Mouse (Mus musculus): Measurements from ENCODE around the gene Rab3b. TPM values are rescaled to one million over a fixed set of nuclear protein-coding genes. Genes with fewer than 3 reads are reported as not detected.
A peak's percentile ranks its signal among the peaks of the same experiment; 100 is the strongest.

Rab3b gene
- polyA plus RNA-seq (2012; rRNA removed) (0.98 and 1.3 TPM in 2 replicates), polyA plus RNA-seq (2014; fragmentation: Nextera tagmentation; extraction: Ambion mirVana) (1.2 and 2.2 TPM in 2 replicates)

GRCm38 (mm10) chr4:108878963-108879822 is at the start of gene Rab3b:
Rab3b (plus strand) TSS chr4:108879063.
- peak within 1 kb of the TSS; percentile 22 to 49 for H3K4me3 ChIP-seq (ENCODE audit: insufficient read depth in 1 of 2, low read depth in 2 of 2, low read length in 2 of 2)
- no peak for TF ChIP-seq CTCF (IDR thresholded peaks at IDR 0.05; ENCODE audit: low read depth)
- no peak for TF ChIP-seq EP300 (IDR thresholded peaks at IDR 0.05; ENCODE audit: low read depth)
- peaks cover 7% of the 10 kb centered on the region for H3K27me3 ChIP-seq (ENCODE audit: control insufficient read depth, insufficient read depth, low read length)
- WGBS (ENCODE audit: insufficient replicate concordance): 1% methylated on average over 46 of the region's 46 CpGs
- H3K9ac ChIP-seq (replicated peaks): peak within 1 kb of the TSS; percentile 31; the same call in 1 of the 2 replicates
- H3K9me3 ChIP-seq (ENCODE audit: control insufficient read depth, low read length): no peaks in the 10 kb centered on the region
- no peaks in the 10 kb centered on the region; a peak in 1 of 4 replicates for H3K4me1 ChIP-seq (replicated peaks; ENCODE audit: control insufficient read depth in 2 of 2, insufficient read depth in 2 of 2, low read length in 1 of 2)
- H3K36me3 ChIP-seq (replicated peaks; ENCODE audit: control insufficient read depth, insufficient read depth, low read depth): no peaks in the 10 kb centered on the region
- no peak within 1 kb of the TSS for H3K27ac ChIP-seq
- peak within 1 kb of the TSS; percentile 85 for H3K4me2 ChIP-seq (ENCODE audit: low read depth)
- peak; percentile 95 for ATAC-seq (ENCODE audit: insufficient read depth)
- DNase-seq (ENCODE audit: low read depth in 3 of 3, low spot score in 3 of 3): peak; percentile 36 to 68 (median 42)

GRCm38 (mm10) chr4:108830698-108831097 is 48.2 kb upstream of the Rab3b start:
- Histone ChIP-seq H3K4me1 (replicated peaks; ENCODE audit: control insufficient read depth in 2 of 2, insufficient read depth in 2 of 2, low read length in 1 of 2) (peaks cover 7 to 14% of the 10 kb centered on the region in 2 experiments), H3K9me3 (ENCODE audit: control insufficient read depth, low read length) (no peaks in the 10 kb centered on the region), H3K9ac (replicated peaks) (no peak overlapping the region), H3K27ac (no peak overlapping the region), H3K27me3 (ENCODE audit: control insufficient read depth, insufficient read depth, low read length) (no peaks in the 10 kb centered on the region), H3K4me2 (ENCODE audit: low read depth) (no peak overlapping the region), H3K36me3 (replicated peaks; ENCODE audit: control insufficient read depth, insufficient read depth, low read depth) (peaks cover 12% of the 10 kb centered on the region), H3K4me3 (ENCODE audit: insufficient read depth in 1 of 2, low read depth in 2 of 2, low read length in 2 of 2) (no peak overlapping the region)
- 77% methylated on average over 1 of the region's 1 CpGs for WGBS (ENCODE audit: insufficient replicate concordance)
- ATAC-seq (ENCODE audit: insufficient read depth) (no peak), DNase-seq (ENCODE audit: low read depth in 3 of 3, low spot score in 3 of 3) (no peak)
- TF ChIP-seq EP300 (IDR thresholded peaks at IDR 0.05; ENCODE audit: low read depth): no peak
- no peak for TF ChIP-seq CTCF (IDR thresholded peaks at IDR 0.05; ENCODE audit: low read depth)

DNA sequence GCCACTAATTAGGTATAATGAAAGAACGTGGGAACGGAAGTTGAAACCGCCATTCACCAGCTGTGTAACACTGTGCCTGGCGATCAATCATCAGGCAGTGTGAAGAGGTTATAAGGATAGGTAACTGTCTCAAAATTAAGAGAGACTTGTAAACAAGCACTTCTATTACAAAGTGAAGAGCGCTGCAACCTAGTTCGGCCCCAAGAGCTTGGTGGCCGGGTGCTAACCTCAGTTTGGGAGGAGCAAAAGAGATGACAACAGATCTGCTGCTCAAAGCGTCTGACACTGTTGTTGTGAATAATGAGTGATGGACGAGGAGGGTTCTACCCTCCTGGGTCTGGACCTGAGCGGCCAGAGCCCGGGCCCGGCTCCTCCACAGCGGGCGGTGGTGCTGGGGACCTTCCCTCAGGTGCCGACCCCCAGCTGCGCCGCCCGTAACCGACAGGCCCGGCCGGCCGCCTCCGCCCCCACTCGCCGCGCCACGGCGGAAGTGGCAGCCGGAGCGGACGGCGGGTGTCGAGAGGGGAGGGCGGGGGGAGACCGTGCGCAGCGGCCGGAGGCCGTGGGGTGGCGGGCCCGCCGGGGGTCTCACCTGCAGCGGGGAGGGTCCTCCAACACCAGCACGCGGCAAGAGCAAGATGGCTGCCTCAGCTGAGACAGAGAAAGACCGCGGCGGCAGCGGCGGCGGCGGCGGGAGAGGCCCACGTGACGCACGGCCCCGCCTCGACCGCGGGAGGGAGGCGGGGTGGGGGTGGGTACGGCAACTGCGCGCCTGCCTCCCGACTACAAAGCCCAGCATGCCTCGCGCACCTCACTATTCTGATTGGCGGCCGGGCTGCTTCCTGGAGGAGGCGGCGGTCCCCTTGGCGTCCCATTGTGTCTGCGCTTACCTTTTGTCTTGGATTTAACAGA is 45.7 kb upstream of the Rab3b start, which contains the start of gene Btf3l4:
TSS of gene Btf3l4 (minus strand) at position 699 of the 912 bp plus-strand sequence.
- Histone ChIP-seq H3K36me3 (replicated peaks; ENCODE audit: control insufficient read depth, insufficient read depth, low read depth) (peaks cover 4% of the 10 kb centered on the region; the same call in 1 of the 2 replicates), H3K9ac (replicated peaks) (peak within 1 kb of the TSS; percentile 90), H3K4me2 (ENCODE audit: low read depth) (peak within 1 kb of the TSS; percentile 94), H3K9me3 (ENCODE audit: control insufficient read depth, low read length) (no peaks in the 10 kb centered on the region), H3K27me3 (ENCODE audit: control insufficient read depth, insufficient read depth, low read length) (no peaks in the 10 kb centered on the region), H3K4me1 (replicated peaks; ENCODE audit: control insufficient read depth in 2 of 2, insufficient read depth in 2 of 2, low read length in 1 of 2) (peaks cover 7 to 15% of the 10 kb centered on the region in 2 experiments), H3K4me3 (ENCODE audit: insufficient read depth in 1 of 2, low read depth in 2 of 2, low read length in 2 of 2) (peak within 1 kb of the TSS; percentile 98 to 99), H3K27ac (peak within 1 kb of the TSS; percentile 89)
- 0% methylated on average over 67 of the region's 73 CpGs for WGBS (ENCODE audit: insufficient replicate concordance)
- ATAC-seq (ENCODE audit: insufficient read depth) (peak; percentile 94), DNase-seq (ENCODE audit: low read depth in 3 of 3, low spot score in 3 of 3) (peak; percentile 86 to 88 (median 88))
- no peak for TF ChIP-seq CTCF (IDR thresholded peaks at IDR 0.05; ENCODE audit: low read depth)
- TF ChIP-seq EP300 (IDR thresholded peaks at IDR 0.05; ENCODE audit: low read depth): no peak

DNA sequence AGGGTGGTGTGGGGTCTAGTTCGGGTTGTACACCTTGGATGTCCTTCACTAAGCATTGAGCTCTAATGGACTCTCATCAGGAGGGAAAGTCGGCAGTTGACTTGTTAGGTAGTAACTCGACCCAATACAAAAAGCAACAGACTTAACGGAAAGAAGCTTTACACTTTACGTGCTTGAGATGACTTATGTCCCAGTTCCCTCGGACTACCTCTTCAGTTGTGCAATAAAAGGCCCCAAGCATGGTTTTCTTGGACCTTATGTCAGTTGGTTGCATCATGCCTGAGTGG is 45.1 kb upstream of the Rab3b start:
- peak overlapping the region; percentile 89 for H3K27ac ChIP-seq
- peaks cover 4% of the 10 kb centered on the region; the same call in 1 of the 2 replicates for H3K36me3 ChIP-seq (replicated peaks; ENCODE audit: control insufficient read depth, insufficient read depth, low read depth)
- peak overlapping the region; percentile 94 for H3K4me2 ChIP-seq (ENCODE audit: low read depth)
- TF ChIP-seq EP300 (IDR thresholded peaks at IDR 0.05; ENCODE audit: low read depth) (0 out of 2 replicates have a peak, but pooled peaks have one; percentile 5), CTCF (IDR thresholded peaks at IDR 0.05; ENCODE audit: low read depth) (no peak)
- DNase-seq (ENCODE audit: low read depth in 3 of 3, low spot score in 3 of 3) (no peak), ATAC-seq (ENCODE audit: insufficient read depth) (no peak; the same call in 1 of the 2 replicates)
- H3K4me3 ChIP-seq (ENCODE audit: insufficient read depth in 1 of 2, low read depth in 2 of 2, low read length in 2 of 2): peak overlapping the region; percentile 85 to 98
- peaks cover 7 to 15% of the 10 kb centered on the region in 2 experiments for H3K4me1 ChIP-seq (replicated peaks; ENCODE audit: control insufficient read depth in 2 of 2, insufficient read depth in 2 of 2, low read length in 1 of 2)
- H3K27me3 ChIP-seq (ENCODE audit: control insufficient read depth, insufficient read depth, low read length): no peaks in the 10 kb centered on the region
- no peaks in the 10 kb centered on the region for H3K9me3 ChIP-seq (ENCODE audit: control insufficient read depth, low read length)
- 0% methylated on average over 6 of the region's 6 CpGs for WGBS (ENCODE audit: insufficient replicate concordance)
- H3K9ac ChIP-seq (replicated peaks): peak overlapping the region; percentile 79

Measured in liver, embryonic 14.5 days (tissue).